Mouse (Mus musculus) spleen, adult 2 months (tissue): ENCODE results near the gene Mthfs.
"Not testable (repeated sequence)": the region's sequence is repeated elsewhere in the genome, so short reads cannot be mapped to it uniquely, and the experiment has no call there.

Experiments
- CTCF ChIP-seq: fragments of 200-500 bp; IDR thresholded peaks from 2 replicates; pipeline ENCODE4 v1.5.1; 2011; ENCODE audit warnings: mild to moderate bottlenecking, inconsistent platforms; ENCODE audit not compliant: insufficient read depth, insufficient read length, insufficient replicate concordance; ENCODE audit errors: extremely low read depth
- POLR2A ChIP-seq: fragments of 200-500 bp; IDR thresholded peaks from 2 replicates; pipeline ENCODE4 v1.6.1; 2011; ENCODE audit warnings: low read depth, low read length, inconsistent platforms

- not testable (repeated sequence) for TF ChIP-seq CTCF, POLR2A
Measured at GRCm38 (mm10) chr9:89198349-89198748, 12.1 kb upstream of the Mthfs start.
